Mouse (Mus musculus) olfactory bulb, adult 2 months (tissue): ENCODE measurements around the gene Litaf.

Experiments used
- CTCF ChIP-seq: fragments of 200-500 bp; IDR thresholded peaks from 2 replicates; pipeline ENCODE4 v1.5.1; 2012; ENCODE audit warnings: low read depth, mild to moderate bottlenecking, low read length, moderate library complexity; ENCODE audit not compliant: insufficient read depth
- POLR2A ChIP-seq: fragments of 200-500 bp; IDR thresholded peaks from 2 replicates; pipeline ENCODE4 v1.6.1; 2012; ENCODE audit warnings: mild to moderate bottlenecking, low read depth, low read length, moderate library complexity; ENCODE audit not compliant: insufficient read depth

DNA sequence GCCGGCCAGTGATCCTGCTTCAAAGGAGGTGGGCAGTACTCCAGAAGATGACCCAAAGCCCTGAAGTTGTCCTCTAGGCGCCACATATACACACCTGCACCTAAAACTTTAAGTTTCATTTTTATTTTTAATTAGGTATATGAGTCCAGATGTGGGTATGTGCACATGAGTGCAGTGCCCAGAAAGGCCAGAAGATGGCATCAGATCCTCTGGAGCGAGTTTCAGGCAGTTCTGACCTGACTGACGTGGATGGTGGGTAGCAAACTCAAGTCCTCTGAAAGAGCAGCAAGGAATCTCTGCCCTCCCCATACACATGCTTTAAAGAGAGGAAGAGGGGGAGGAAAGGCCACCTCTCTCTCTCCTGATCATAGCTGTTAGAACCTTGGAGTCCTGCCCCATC lies 76.1 kb downstream of the Litaf start:
- TF ChIP-seq POLR2A (no peak), CTCF (0 out of 2 replicates have a peak, but pooled peaks have one; percentile 9)
